Mouse (Mus musculus) heart, embryonic 13.5 days (tissue): ENCODE data around the gene H1foo. TPM values are rescaled to one million over a fixed set of nuclear protein-coding genes. Genes with fewer than 3 reads are reported as not detected.
A peak's percentile ranks its signal among the peaks of the same experiment; 100 is the strongest.

Source experiments
- ATAC-seq: fragments of 200-750 bp; cut with Nextera tagmentation; 2 replicates; pipeline ENCODE4 v1.8.0; 2017; ENCODE audit warnings: moderate TSS enrichment; ENCODE audit not compliant: insufficient number of reproducible peaks, low FRiP score, low TSS enrichment; ENCODE audit errors: extremely low read depth
- H3K27ac ChIP-seq: fragments of 300-500 bp; sonication (generic); replicated peaks from 2 replicates; pipeline ENCODE4 v1.5.1; 2015; ENCODE audit warnings: moderate library complexity, mild to moderate bottlenecking, inconsistent platforms
- H3K27me3 ChIP-seq: fragments of 300-500 bp; sonication (generic); replicated peaks from 2 replicates; pipeline ENCODE4 v1.6.1; 2015; ENCODE audit warnings: mild to moderate bottlenecking, inconsistent platforms
- H3K36me3 ChIP-seq: fragments of 300-500 bp; sonication (generic); 2 replicates; pipeline ENCODE4 v1.6.1; 2015; ENCODE audit warnings: mild to moderate bottlenecking, inconsistent platforms
- H3K4me1 ChIP-seq: fragments of 300-500 bp; sonication (generic); 2 replicates; pipeline ENCODE4 v1.6.1; 2015; ENCODE audit warnings: inconsistent platforms
- H3K4me2 ChIP-seq: fragments of 300-500 bp; sonication (generic); 2 replicates; pipeline ENCODE4 v1.6.1; 2015; ENCODE audit warnings: inconsistent platforms, mild to moderate bottlenecking, moderate library complexity
- H3K4me3 ChIP-seq: fragments of 300-500 bp; sonication (generic); 2 replicates; pipeline ENCODE4 v1.5.1; 2015; ENCODE audit warnings: moderate library complexity, mild to moderate bottlenecking, inconsistent platforms
- H3K9ac ChIP-seq: fragments of 300-500 bp; sonication (generic); 2 replicates; pipeline ENCODE4 v1.6.1; 2015; ENCODE audit warnings: inconsistent platforms, mild to moderate bottlenecking, moderate library complexity
- H3K9me3 ChIP-seq: fragments of 300-500 bp; sonication (generic); 2 replicates; pipeline ENCODE4 v1.6.1; 2016; ENCODE audit warnings: inconsistent platforms
- WGBS: fragments of 180-500 bp; shearing (Covaris S2); methylation state at CpG from one replicate; pipeline ENCODE4 v1.1.7; 2015; ENCODE audit warnings: mixed read lengths; 5-methylcytosine and 5-hydroxymethylcytosine counted together
- polyA plus RNA-seq: library from polyadenylated mRNA; unstranded; fragments of >200 nt; fragmentation: Nextera tagmentation; extraction: Ambion mirVana; gene quantifications from 2 replicates; pipeline ENCODE4 v1.2.1, GENCODE M21; 2015

The H1foo gene
- polyA plus RNA-seq = not detected in 2 replicates

- peaks cover 61% of the 10 kb centered on the region for H3K4me1 ChIP-seq
- ATAC-seq = no peak
- no peak within 1 kb of the TSS for H3K4me2 ChIP-seq
- H3K9me3 ChIP-seq = no peaks in the 10 kb centered on the region
- no peak within 1 kb of the TSS for H3K27ac ChIP-seq
- no peak within 1 kb of the TSS for H3K9ac ChIP-seq
- H3K36me3 ChIP-seq = no peaks in the 10 kb centered on the region
- H3K27me3 ChIP-seq = no peaks in the 10 kb centered on the region
- H3K4me3 ChIP-seq = no peak within 1 kb of the TSS
- 79% methylated on average over 5 of the region's 5 CpGs for WGBS
These were observed at the start of gene H1foo for GRCm38 (mm10) chr6:115944638-115945037. Gene H1foo (plus strand): TSS chr6:115944938.

- Histone ChIP-seq H3K4me3 (no peak overlapping the region), H3K27me3 (no peaks in the 10 kb centered on the region), H3K27ac (no peak overlapping the region), H3K4me2 (no peak overlapping the region), H3K4me1 (peaks cover 21% of the 10 kb centered on the region), H3K9me3 (no peaks in the 10 kb centered on the region), H3K9ac (no peak overlapping the region), H3K36me3 (peaks cover 46% of the 10 kb centered on the region)
- 83% methylated on average over 1 of the region's 1 CpGs for WGBS
- ATAC-seq = no peak
These were observed 48.4 kb upstream of the H1foo start for GRCm38 (mm10) chr6:115896346-115896745.

DNA sequence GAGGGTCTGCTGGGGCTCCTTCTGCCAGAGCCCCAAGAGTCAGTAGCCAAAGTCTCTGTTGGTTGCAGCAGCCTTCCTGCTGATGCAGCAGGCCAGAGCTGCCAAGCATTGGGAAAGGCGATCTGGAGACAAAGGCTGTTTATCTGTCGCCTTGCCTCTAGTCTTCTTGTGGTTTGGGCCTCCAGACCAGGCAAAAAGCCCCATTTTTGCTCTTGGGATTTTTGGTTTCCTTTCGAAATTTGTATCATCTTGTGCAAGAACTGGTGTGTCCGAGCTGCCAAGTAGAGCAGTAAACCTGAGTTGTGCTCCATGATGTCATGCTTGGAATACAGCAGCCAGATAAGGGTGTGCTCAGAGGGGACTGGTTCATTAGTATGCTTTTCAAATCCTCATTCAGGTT lies 47.6 kb upstream of the H1foo start:
- Histone ChIP-seq H3K9ac (no peak overlapping the region), H3K27ac (no peak overlapping the region; the same call in 1 of the 2 replicates), H3K36me3 (peaks cover 41% of the 10 kb centered on the region), H3K4me2 (no peak overlapping the region), H3K9me3 (no peaks in the 10 kb centered on the region), H3K4me1 (peaks cover 20% of the 10 kb centered on the region), H3K4me3 (no peak overlapping the region), H3K27me3 (no peaks in the 10 kb centered on the region)
- WGBS = 50% methylated on average over 4 of the region's 4 CpGs
- ATAC-seq = no peak

GRCm38 (mm10) chr6:115897926-115898520 lies 46.7 kb upstream of the H1foo start:
- no peak overlapping the region for H3K9ac ChIP-seq

GRCm38 (mm10) chr6:115901062-115901461 lies 43.7 kb upstream of the H1foo start:
- Histone ChIP-seq H3K4me2 (no peak overlapping the region), H3K36me3 (peaks cover 35% of the 10 kb centered on the region), H3K27ac (peak overlapping the region; percentile 72), H3K9ac (0 out of 2 replicates have a peak overlapping the region, but pooled peaks have one; percentile 19), H3K4me1 (peaks cover 32% of the 10 kb centered on the region), H3K4me3 (no peak overlapping the region), H3K27me3 (no peaks in the 10 kb centered on the region), H3K9me3 (no peaks in the 10 kb centered on the region)
- WGBS = 9% methylated on average over 3 of the region's 3 CpGs
- ATAC-seq = 0 out of 2 replicates have a peak, but pooled peaks have one; percentile 42

More at GRCm38 (mm10) chr6:115897926-115898520, 46.7 kb upstream of the H1foo start:
- H3K4me1 ChIP-seq = peaks cover 18% of the 10 kb centered on the region
- no peak overlapping the region for H3K4me2 ChIP-seq
- H3K36me3 ChIP-seq = peaks cover 38% of the 10 kb centered on the region
- 66% methylated on average over 7 of the region's 7 CpGs for WGBS
- no peak overlapping the region for H3K4me3 ChIP-seq
- no peak for ATAC-seq
- H3K27ac ChIP-seq = no peak overlapping the region
- no peaks in the 10 kb centered on the region for H3K27me3 ChIP-seq
- no peaks in the 10 kb centered on the region for H3K9me3 ChIP-seq

DNA sequence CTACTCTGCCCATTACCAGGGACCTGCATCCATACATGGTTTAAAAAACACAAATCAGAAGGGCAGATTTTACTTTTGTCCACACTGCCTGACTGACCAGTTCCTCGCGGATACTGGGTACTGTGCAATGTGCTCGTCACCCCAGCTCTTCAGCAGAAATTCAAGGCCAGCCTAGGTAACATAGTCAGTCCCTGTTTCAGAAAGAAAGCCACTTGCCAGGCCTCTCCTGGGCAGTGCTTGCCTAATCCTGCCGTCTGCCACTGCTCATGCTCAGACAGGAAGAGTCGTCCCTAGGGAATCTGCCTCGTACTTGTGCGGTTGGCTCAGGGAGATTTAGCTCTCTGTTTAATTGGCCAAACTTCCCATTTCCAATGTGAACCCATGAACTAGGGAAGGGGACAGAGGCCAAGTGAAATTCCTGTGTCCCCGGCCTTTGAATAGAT lies 43.2 kb upstream of the H1foo start:
- 0 out of 2 replicates have a peak, but pooled peaks have one; percentile 8 for ATAC-seq
- WGBS = 72% methylated on average over 8 of the region's 8 CpGs
- Histone ChIP-seq H3K9me3 (no peaks in the 10 kb centered on the region), H3K4me1 (peaks cover 32% of the 10 kb centered on the region), H3K27ac (peak overlapping the region; percentile 72), H3K4me3 (no peak overlapping the region), H3K4me2 (no peak overlapping the region), H3K36me3 (peaks cover 35% of the 10 kb centered on the region), H3K9ac (peak overlapping the region; percentile 19; the same call in 1 of the 2 replicates), H3K27me3 (no peaks in the 10 kb centered on the region)

- Histone ChIP-seq H3K4me2 (no peak overlapping the region), H3K4me3 (no peak overlapping the region), H3K4me1 (peaks cover 25% of the 10 kb centered on the region), H3K27me3 (no peaks in the 10 kb centered on the region), H3K36me3 (peaks cover 39% of the 10 kb centered on the region), H3K9ac (no peak overlapping the region), H3K27ac (no peak overlapping the region), H3K9me3 (no peaks in the 10 kb centered on the region)
- ATAC-seq = no peak
- 75% methylated on average over 3 of the region's 3 CpGs for WGBS
These were observed 42.2 kb upstream of the H1foo start for GRCm38 (mm10) chr6:115902545-115902944.

DNA sequence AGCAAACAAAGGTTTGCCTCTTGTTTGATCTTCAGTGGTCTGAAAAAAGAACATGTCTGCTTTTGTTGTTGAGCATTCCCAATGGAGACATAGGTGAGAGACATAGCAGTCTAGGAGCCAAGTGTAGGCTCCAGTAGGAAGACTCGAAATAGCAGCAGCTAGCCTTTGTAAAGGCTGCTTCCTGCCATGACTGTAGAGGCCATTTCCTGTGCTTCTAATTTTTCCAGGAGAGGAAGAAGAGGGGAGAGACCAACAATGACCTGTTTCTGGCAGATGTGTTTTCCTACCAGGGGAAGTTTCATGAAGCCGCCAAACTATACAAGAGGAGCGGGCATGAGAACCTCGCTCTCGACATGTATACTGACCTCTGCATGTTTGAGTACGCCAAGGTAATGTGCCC lies 39.2 kb upstream of the H1foo start:
- no peak overlapping the region for H3K9ac ChIP-seq
- H3K4me3 ChIP-seq = no peak overlapping the region
- peak overlapping the region; percentile 68 for H3K27ac ChIP-seq
- no peak overlapping the region for H3K4me2 ChIP-seq
- H3K9me3 ChIP-seq = no peaks in the 10 kb centered on the region
- H3K27me3 ChIP-seq = no peaks in the 10 kb centered on the region
- H3K36me3 ChIP-seq = peaks cover 33% of the 10 kb centered on the region
- ATAC-seq = no peak
- H3K4me1 ChIP-seq = peaks cover 52% of the 10 kb centered on the region
- 67% methylated on average over 6 of the region's 6 CpGs for WGBS

GRCm38 (mm10) chr6:115906455-115906854 lies 38.3 kb upstream of the H1foo start:
- Histone ChIP-seq H3K4me1 (peaks cover 57% of the 10 kb centered on the region), H3K9me3 (no peaks in the 10 kb centered on the region), H3K9ac (no peak overlapping the region), H3K36me3 (peaks cover 33% of the 10 kb centered on the region), H3K27me3 (no peaks in the 10 kb centered on the region), H3K4me3 (no peak overlapping the region), H3K27ac (0 out of 2 replicates have a peak overlapping the region, but pooled peaks have one; percentile 1), H3K4me2 (no peak overlapping the region)
- 88% methylated on average over 1 of the region's 1 CpGs for WGBS
- no peak for ATAC-seq

DNA sequence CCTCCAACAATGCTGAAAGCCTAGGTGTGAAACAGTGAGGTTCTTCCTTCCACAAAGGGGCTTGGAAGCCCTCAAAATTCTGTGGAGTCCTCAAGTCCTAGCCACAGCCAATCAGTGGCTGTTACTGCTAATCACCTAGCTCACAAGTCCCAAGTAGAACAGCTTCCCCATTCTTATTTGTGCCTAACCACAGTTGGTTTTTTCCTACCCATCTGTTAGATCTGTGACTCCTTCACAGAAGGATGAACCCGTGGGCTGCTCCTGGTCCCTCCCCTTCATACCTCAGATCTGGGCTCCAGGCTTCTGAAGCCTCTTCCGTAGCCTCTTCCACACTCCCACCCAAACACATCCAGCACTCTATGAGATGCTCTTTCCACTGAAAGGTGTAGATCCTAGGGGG lies 37.9 kb upstream of the H1foo start:
- Histone ChIP-seq H3K4me2 (no peak overlapping the region), H3K4me1 (peaks cover 57% of the 10 kb centered on the region), H3K9ac (no peak overlapping the region), H3K27ac (no peak overlapping the region), H3K9me3 (no peaks in the 10 kb centered on the region), H3K36me3 (peaks cover 33% of the 10 kb centered on the region), H3K27me3 (no peaks in the 10 kb centered on the region), H3K4me3 (no peak overlapping the region)
- WGBS = 74% methylated on average over 2 of the region's 2 CpGs
- ATAC-seq = no peak

DNA sequence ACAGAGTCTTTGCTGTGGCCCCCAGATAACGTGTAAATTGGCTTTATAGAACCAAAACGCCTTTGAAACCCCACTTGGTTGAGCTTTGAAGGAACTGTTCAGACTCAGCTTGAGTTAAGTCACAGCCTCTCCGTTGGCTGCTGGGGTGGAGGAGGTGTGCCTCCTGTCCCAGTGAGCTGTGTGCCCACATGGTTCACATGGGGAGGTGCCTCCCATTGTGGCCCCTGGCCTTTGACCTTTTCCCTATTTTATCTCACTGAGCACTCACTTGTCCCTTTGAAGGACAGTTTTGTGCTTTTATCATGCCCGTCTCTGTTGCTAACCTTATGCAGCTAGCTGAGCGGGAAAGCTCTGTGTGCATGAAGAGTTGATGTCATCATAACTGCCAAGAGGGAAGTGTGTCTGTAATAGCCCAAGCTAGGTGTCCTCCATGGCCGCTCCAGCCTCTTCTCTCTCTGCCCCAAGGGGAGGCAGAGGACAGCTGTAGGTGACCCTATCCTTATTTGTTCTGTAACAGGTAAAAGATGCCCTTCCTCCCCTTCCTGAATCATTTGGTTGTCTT lies 36.2 kb upstream of the H1foo start:
- 23% methylated on average over 6 of the region's 6 CpGs for WGBS
- Histone ChIP-seq H3K4me2 (no peak overlapping the region), H3K27ac (peak overlapping the region; percentile 64), H3K36me3 (peaks cover 27% of the 10 kb centered on the region), H3K27me3 (no peaks in the 10 kb centered on the region), H3K9me3 (no peaks in the 10 kb centered on the region), H3K4me1 (peaks cover 67% of the 10 kb centered on the region), H3K9ac (no peak overlapping the region), H3K4me3 (no peak overlapping the region)
- no peak for ATAC-seq

DNA sequence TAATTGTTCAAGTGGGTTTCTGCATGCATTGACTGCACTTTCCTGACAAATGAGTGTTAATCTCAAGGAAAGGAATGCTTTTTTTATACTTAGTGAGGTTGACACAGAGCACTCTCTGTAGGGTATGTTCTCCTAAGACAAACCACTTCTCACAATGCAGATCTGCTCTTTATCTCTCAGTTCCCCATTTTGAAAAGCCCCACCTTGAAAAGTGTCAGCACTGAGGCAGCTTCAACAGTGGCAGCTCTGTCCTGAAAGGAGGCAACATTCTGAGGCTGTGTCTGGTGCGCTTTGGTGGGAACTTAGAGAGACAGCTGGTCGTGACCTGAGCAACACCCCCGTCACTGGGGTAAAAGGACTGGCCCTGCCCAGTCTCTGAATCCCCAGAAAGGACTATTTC lies 35.7 kb upstream of the H1foo start:
- no peak overlapping the region for H3K4me2 ChIP-seq
- 57% methylated on average over 3 of the region's 3 CpGs for WGBS
- peaks cover 70% of the 10 kb centered on the region for H3K4me1 ChIP-seq

More for the DNA sequence above, 35.7 kb upstream of the H1foo start:
- no peaks in the 10 kb centered on the region for H3K27me3 ChIP-seq
- peak overlapping the region; percentile 64 for H3K27ac ChIP-seq
- H3K36me3 ChIP-seq = peaks cover 22% of the 10 kb centered on the region
- ATAC-seq = no peak
- no peaks in the 10 kb centered on the region for H3K9me3 ChIP-seq
- H3K9ac ChIP-seq = peak overlapping the region; percentile 56
- H3K4me3 ChIP-seq = no peak overlapping the region
